Mouse (Mus musculus) MEL-GATA-1-ER (cell line): ENCODE measurements around the gene Fbxo44.
"Not testable (repeated sequence)": the region's sequence is repeated elsewhere in the genome, so short reads cannot be mapped to it uniquely, and the experiment has no call there.

ENCODE experiments used
- DNase-seq: peaks from one replicate; pipeline ENCODE4 v3.0.0-alpha.2; 2012; ENCODE audit warnings: low read depth; ENCODE audit errors: extremely low read depth

The Fbxo44 gene

DNA sequence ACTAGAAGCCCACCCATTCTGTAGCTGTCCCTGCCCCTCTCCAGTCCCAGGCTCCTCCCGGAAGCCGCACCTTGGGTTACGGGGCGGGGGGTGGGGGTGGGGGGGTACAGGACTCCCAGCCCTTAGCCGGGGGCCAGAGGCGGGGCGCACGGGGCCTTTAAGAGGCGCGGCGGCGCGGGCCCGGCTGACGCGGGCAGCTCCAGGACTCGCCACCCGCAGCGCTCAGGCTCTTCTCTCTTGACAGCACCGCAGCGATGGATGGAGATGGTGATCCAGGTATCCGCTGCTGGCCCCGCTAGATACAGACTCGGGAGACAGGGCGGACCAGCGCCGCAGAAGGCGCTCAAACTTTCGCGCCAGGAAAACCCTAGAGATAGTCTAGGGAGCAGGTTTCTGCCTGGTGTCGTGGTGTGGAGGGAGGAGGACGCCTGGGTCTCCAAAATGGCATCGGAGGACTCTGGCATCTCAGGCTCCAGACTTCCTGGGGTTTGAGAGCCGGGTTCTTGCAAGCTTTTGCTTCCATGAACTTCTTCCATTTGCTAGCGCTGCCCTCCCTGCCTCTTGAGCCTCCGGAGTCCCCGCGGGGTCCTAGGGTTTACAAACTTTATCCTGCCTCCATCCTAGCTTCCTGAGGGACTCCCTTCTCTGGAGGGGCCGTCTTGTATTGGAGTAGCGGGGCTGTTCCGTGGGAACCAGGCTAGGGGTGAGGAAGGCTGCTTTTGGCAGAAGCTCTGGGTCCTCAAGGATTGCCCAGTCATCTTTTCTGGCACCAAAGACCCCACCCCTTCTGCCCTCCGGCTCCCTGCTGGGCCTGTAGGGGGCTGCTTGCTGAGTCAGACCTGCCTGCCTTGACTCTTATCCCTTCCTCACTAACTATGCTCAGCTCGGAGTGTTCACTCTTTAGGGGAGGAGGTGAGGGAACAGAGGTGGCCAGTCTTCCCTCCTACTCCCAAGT lies at the start of gene Fbxo44, which contains the start of gene Fbxo2:
TSS of gene Fbxo44 (minus strand) at position 47 of the 955 bp plus-strand sequence.
TSS of gene Fbxo2 (plus strand) at position 186 of the 955 bp plus-strand sequence.
- DNase-seq = no peak

DNA sequence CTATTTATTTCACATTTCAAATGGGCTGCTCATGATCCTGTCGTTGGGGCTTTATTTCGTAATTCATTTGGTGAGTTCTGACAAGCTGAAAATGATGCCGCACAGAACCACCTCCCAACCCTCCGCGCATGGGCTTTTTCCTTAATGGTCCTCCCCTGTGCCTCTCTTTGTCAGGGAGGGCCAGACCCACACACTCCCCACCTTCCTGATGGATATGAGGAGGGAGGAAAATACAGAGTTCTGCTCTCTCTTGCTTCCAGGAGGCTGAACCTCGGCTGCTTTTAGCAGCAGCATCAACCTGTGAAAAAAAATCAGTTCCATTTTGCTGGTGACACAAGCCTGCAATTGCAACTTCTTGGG lies 44.6 kb upstream of the Fbxo44 start:
- DNase-seq = no peak

DNA sequence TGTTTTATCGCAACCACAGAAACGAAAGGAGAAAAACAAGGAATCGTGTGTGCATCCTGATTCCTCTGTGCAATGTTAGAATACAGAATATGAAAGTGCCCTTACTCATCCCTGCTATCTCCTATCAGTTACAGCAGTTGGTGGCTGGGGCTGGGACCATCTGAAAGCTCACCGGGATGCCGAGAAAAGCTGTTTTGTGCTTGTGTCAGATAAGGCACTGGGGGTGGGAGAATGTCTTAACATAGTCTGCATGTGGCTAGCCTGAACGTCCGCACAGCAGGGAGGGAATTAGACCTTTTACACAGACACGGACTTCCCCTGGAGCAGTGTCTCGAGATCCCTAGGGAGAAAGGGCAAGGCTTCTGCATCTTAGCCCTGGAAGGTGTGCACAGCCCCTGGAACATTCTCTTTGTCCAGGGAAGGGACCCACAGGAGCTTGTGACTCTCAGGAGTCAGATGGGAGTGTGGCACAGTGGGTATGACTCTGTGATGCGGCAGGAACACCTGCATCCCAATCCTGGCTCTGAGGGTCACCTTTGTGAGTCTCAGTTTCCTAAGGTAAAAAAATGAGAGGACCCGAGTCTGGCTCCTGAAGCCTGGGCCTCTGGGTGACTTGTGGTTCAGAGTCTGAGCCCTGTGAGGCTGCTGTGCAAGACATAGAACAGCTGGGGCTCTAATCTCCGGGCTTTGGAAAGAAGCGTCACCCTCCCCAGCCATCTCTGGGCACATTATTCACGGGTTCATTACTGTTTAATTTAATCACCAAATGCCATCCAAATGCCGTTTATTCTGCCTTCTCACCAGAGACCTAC lies 44.0 kb upstream of the Fbxo44 start:
- DNase-seq = peak; percentile 93

DNA sequence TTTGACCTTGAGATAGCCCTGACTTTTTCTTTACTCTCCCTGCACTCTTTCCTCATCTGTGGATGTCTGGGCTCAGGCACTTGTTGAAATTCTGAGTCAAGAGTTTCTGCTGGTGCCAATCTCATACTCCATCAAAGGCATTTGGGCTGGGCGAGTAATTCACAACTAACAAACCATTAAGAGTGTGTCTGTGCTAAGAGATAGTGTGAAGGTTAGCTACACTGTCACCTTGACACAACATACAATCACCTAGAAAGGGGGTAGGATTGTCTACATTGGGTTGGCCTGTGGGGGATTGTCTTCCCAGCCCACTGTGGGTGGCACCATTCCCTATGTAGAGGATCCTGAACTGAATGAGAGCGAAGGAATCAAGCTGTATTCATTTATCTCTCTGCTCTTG lies 43.3 kb upstream of the Fbxo44 start:
- DNase-seq = no peak

DNA sequence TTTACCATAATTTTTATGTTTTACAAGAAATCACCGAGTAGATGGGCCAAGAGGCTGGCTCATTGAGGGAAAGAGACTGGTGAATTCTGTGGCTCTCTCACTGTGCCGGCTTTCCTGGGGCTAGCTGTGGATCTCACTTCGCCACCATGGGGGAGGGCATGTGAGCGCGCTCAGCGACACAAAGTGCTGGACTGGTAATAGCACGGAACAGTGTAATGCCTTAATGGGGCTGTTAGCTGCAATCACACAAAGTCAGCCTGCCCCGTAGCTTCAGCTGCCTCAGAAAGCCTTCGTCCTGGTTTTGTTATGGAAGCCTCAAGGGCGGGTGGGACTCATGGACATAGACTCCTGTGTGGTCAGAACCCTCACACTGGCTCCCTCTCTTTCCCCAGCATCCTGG lies 38.4 kb upstream of the Fbxo44 start:
- no peak for DNase-seq

DNA sequence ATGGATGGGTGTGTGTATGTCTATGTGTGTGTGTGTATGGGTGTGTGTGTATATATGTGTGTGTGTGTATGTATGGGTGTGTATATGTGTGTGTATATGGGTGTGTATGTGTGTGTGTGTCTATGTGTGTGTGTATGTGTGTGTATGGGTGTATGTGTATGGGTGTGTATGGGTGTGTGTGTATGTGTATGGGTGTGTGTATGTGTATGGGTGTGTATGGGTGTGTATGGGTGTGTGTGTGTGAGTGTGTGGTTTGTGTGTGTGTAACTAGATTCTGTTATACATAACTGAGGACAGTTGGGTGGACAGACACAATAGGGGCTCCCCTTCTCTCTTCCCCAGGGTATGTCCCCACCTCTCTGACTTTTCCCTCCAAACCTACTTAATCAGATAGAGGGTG lies 34.1 kb upstream of the Fbxo44 start:
- no peak for DNase-seq

DNA sequence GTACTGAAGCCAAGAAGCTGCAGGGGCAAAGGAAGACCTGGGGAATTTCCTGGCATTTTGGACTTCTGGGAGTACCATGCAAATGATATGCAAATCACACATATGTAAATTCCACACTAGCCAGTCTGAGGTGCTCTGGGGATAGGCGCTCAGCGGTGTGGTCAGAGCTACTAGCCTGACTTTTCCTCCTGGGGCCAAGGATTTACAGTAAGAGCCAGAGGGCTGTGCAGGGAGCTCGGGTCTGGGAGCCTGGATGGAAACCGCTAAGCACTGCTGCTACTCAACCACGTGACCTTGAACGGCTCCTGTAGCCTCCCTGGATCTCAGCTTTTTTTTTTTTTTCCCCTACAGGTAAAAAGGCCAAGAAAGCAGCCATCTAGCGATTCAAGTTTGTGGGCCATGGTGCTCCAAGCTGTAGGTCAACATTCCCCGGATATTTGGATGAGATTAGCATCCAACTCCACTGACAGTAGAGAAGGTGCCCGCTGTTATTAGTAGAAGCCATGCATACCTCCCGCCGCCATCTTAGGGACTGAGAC lies 32.5 kb upstream of the Fbxo44 start:
- DNase-seq = no peak

DNA sequence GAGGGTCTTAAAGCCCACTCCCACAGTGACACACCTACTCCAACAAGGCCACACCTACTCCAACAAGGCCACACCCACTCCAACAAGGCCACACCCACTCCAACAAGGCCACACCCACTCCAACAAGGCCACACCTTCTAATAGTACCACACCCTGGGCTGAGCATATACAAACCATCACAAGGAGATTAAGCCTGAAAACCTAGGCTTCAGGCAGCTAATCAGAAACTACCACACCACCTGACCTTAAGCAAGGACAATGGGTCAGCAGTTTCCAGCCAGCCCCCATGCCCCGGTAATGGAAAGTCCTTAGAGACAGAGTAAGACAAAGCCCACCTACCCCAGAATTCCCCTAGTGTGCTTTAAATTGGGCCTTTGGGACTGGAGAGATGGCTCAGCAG lies 28.5 kb upstream of the Fbxo44 start:
- not testable (repeated sequence) for DNase-seq

DNA sequence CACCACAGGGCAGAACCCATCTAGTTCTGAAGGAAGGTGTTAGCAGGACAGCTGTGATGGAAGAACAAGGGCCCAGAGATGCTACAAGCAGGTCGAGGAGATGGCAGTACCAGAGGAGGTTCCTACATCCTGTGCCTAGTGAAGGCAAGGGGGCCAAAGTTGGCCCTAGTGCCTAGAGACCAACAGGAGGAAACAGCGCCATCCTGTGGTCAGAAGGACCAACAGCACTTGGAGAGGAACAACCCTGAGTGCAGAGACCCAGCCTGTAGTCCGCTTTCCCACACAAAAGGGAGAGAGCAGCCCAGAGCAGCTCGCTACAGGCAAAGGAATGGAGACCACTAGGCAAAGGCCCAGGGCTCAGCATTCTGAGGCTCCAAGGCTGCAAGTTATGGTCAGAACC lies 25.5 kb upstream of the Fbxo44 start:
- DNase-seq = no peak

DNA sequence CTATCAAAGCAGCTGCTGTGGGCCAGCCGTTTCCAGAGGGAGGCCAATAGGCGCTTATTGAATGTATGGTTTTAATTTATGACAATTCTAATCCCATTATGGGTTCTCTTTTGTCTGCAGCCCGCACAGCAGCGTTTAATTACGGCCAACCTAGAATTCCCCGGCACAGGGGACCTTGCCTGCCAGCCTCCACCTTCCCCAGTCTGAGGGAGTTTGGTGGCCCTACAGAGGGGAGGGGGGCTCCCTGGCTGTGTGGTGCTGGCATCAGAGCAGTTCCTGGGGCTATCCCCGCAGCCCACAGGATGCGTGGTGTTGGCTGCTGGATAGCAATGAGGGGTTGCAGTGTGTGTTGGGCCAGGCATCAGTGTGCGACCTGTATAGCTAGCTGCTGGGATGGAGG lies 24.3 kb upstream of the Fbxo44 start:
- DNase-seq = no peak

DNA sequence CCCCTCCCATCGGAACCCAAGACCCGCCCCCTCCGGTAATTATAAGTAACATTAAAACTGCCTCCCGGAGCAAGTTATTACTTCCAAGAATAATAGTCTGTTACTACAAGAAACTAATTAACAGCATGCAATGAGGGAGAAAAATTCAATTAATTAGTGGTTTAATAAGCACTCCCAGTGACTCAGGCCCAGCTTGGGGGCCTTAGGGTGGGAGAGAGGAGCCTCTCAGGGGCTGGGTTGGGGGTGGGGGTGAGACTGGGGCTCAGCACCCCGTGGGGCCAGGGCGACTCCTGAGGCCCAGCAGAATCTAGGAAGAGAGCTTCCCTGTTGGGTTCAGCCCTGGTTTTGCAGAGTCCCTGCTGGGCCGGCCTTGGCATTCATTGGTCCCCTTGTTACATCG lies 22.1 kb upstream of the Fbxo44 start:
- DNase-seq = no peak

DNA sequence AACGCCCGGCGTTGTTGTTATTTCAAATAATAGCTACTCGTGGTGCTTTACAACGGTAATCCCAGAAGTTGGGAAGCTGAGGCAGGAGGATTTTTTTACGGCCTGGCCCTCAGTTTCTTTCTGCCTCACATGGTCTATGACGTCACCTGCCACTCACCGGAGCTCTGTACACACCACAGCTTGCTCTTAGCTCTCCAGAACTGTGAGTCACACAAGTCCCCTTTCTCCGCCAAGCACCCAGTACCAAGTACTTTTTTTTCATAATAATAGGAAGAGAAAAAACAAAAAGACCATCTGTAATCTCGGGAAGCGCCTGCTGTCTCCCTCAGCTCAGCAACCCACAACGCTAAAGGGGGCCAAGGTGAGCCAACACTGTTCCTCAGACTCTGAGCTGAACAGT lies 21.2 kb upstream of the Fbxo44 start:
- DNase-seq = no peak

DNA sequence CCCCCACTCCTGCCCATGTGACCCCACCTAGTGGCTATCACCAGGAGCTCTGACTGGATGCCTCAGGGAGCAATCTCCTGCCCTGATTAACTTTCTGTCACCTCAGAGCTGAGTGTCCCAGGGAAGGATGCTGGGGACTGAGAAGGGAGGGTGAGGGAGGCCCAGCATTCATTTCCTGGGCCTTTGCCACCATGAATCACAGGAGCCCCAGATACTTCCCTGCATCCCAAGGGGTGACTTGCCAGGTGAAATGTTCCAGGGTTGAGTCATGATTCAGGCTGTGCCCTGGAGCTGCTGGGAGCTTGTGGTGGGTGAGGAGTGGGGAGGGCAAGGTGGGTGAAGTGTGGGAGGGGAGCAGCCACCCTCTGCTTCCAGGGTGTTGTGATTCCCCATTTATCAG lies 17.4 kb upstream of the Fbxo44 start:
- no peak for DNase-seq

DNA sequence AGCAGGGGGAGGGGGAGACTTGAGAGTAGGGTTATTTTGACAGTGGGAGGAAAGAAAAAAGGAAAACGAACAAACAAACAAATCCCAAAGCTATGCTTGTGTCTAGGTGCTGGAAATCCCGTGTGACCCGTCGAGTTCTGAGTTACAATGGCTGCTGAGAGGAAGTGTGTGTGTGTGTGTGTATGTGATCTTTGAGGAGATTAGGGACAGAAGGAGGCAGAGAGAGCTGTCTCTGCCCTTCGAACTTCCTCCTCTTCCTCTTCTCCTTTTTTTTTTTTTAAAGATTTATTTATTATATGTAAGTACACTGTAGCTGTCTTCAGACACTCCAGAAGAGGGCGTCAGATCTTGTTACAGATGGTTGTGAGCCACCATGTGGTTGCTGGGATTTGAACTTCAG lies 16.3 kb upstream of the Fbxo44 start:
- DNase-seq = not testable (repeated sequence)

DNA sequence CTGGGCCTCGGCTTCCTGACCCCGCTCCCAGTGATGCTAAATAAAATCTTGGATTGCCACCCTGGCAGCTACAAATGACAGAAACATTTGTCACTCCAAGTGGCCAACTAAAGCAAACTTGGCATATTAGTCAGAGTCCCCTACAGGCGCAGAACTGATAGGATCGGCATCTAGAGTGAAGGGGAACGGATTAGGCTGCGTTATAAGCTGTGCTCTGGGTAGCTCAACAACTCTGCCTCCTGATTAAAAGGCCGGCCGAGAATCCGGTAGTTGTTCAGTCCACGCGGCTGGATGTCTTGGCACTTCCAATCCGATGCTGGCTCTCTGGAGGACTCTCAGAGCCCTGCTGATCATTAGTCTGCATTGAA lies 14.2 kb upstream of the Fbxo44 start:
- DNase-seq = no peak

DNA sequence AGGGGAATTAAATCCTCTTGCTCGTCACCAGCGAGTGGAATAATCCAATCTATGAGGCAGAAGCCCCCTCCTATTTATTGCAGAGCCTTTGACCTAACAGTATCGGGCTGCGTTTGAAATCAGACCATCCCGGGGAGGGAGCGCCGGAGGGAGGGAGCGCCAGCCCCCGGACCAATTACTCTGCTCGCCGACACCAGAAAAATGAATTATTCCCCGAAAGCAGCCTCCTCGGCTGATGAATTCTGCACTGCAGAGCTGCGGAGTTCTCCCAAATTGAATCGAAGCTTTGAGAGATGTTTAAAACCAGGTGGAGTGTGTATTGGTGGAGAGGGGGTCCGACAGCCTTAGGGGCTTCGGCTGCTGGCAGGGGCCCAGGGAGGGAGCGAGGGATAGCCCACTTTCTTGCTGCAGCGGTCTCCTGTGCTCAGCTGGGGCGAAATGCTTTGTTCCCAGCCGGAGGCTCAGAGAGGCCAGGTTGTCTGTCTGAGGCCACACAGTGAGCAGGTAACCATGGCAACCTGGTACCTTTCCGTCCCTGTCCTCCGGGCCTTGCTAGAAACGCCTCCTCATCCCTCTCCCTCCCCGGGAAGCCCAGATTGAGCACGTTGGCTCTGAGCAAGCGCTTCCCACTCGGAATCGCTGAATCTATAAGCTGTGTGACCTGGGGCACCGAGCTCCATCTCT lies 13.7 kb upstream of the Fbxo44 start:
- DNase-seq = no peak

DNA sequence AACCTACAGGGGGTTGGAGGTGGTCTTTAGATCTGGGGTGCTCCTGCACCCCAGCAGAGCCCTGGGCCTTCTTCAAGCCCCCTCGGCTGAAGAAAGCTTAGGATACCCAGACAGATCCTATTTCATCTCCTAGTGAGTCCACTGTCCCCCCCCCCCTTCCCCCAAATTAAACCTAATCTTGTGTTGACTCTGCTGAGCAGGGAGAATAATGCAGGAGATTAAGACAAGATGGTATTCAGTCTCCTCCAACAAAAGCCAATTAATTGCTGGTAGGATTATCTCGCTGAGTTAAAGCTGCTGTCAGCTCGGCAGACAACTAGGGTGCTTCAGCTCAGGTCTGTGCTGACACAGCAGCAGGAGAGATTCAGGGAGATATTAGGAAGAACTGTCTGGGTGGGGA lies 11.0 kb upstream of the Fbxo44 start:
- DNase-seq = no peak

DNA sequence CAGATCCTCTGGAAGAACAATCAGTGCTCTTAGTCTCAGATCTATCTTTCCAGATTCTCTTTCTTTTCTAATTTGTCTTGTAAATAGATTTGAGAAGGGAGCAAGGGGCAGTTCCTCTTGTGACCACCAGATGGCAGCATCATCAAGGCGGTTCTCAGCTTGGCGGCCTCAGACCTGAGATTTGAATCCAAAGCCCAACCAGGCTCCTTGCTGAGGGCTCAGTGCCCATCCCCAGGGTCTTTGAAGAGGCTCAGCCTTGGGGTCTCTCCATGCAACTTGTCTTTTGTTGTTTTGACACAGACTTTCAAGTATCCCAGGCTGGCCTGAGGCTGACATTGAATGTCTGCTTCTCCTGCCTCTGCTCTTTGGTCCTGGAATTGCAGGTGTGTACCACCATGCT lies 10.6 kb upstream of the Fbxo44 start:
- peak; percentile 23 for DNase-seq

DNA sequence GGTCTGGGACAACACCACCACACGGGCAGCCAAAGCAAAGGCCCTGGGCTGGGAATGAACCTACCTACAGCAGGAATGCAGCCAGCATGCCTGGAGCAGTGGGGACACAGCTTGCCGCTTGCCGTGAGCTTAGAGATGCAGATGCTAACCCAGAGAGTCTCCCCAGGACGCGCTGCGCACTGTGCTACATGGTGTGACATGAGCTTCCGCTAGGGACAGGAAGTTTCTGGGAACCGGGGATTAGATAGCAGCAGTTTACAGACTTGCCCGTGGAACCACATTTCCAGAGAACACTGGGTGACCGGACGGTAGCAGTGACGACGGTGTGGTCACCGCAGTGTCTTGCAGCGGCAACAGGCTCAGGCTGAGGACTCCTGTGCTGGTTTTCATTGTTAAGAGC lies 9.3 kb upstream of the Fbxo44 start:
- DNase-seq = no peak

DNA sequence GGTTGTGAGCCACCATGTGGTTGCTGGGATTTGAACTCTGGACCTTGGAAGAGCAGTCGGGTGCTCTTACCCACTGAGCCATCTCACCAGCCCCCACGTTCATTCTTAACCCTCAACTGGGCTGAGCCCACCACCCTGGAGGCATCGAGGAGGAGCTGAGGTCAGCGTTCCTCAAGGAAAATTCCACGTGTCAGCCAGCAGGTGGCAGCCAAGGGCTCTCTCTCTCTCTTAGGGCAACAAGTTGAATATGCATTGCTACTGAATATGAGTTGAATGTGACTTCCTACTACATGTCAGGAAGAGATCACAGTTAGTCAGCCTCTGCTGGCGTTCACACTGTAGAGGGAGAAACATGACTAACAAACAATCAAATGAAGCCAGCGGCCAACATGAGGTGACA lies 8.0 kb upstream of the Fbxo44 start:
- peak; percentile 52 for DNase-seq

DNA sequence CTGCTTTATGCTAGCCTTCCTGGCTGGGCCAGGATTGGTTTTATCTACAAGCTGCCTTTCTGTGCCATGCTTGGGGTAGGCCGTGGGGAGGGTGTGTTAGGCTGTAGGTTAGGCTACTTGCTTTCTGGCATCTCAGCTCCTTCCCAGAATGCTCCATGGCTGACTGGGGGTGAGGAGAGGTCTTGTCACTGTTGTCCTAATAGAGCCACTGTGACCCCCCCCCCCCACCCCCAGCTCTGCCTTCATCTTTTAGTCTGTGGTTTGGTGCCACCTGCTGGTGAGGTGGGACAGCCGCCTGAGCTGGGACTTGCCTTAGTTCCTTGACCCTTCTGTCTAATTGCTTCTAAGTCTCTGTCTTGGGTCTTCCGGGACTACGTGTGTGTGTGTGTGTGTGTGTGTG lies 6.7 kb upstream of the Fbxo44 start:
- no peak for DNase-seq

DNA sequence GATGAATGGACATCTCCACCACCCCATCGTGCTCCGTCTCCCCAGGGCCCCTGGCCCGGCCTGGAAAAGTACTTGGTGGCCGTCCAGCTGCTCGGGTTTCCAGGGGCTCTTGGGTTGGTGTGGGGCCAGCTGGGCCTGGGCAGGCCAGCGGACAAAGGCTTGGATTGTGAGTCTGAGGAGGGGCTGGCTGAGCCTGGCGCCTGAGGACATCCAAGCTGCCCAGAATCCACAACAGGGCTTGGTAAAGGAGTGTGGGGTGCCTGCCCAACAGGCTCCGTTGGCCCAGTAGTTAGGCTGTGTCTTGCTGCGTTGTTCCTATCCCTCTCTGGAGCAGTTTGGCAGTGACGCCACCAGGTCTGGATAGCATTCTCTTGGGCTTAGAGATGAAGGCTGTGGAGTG lies 6.1 kb upstream of the Fbxo44 start:
- DNase-seq = no peak
